Mouse (Mus musculus) monocyte, adult 2 months (primary cell): Measurements from ENCODE around the gene Gm5105.

ENCODE experiments used
- DNase-seq, 2 experiments: peaks; one replicate each; pipeline ENCODE4 v3.0.0; 2022; ENCODE audit warnings: low spot score in 2 of 2, low read depth in 1 of 2

The Gm5105 gene

DNA sequence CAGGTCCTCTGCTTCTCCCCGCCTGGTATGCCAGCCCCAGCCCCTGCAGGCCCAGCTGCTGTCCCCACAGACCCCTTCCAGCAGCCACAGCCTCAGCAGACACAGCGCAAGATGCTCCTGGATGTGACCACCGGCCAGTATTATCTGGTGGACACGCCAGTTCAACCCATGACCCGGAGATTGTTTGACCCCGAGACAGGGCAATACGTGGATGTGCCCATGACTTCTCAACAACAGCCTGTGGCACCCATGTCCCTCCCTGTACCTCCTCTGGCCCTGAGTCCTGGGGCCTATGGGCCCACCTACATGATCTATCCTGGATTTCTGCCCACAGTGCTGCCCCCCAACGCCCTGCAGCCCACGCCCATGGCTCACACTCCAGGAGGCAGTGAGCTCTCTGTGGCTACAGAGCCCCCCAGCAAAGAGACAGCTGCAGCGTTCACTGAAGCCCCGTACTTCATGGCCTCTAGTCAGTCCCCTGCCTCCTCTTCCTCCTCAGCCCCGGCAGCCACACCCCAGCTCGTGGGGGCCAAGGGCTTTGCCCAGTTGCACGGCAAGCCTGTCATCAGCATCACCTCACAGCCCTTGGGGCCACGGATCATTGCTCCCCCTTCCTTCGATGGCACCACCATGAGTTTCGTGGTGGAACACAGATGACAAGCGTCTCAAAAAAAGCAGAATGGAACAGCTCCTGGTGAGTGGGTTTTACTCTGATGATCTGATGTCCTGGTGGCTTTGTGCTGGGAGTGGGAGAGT, 2.7 kb upstream of the Gm5105 start:
- DNase-seq = no peak

DNA sequence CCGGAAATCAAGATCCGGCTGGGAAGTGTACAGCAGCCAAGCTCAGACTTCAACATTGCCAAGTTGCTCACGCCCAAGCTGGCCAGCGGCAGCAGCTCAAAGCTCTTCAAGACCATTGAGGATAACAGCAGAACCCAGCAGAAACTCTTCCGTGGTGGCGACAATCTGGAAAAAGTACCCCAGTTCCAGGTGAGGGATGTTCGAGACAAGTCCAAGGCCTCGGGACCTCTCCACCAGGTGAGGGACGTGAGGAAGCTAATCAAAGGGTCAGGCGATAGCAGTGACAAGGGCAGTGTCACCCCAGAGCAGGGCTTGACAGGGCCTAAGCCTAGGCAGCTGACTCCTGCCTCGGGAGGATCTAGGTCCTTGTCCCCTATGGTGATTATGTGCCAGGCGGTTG, 915 bp upstream of the Gm5105 start:
- no peak for DNase-seq

DNA sequence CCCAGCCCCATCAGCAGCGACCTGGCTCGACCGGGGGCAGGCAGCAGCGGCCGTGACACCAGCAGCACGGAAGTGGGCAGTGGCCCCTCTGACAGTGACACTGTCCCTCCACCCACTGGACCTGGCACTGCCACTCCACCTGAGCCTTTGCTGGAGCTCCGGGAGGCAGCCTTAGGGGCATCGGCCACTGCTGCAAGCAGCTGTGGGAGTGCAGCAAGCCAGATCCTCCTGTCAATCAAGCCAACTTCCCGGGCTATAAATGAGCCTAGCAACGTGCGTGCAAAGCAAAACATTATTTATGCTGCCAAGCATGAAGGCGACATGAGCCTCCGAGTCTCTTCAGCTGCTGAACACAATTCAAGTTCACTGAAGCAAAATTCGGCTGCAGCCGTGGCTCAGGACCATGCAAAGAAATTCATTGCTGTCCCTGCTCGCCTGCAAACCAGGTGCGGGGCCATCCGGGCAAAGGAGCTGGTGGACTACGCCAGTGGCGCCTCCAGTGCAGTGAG, 786 bp downstream of the Gm5105 start:
- DNase-seq = no peak

DNA sequence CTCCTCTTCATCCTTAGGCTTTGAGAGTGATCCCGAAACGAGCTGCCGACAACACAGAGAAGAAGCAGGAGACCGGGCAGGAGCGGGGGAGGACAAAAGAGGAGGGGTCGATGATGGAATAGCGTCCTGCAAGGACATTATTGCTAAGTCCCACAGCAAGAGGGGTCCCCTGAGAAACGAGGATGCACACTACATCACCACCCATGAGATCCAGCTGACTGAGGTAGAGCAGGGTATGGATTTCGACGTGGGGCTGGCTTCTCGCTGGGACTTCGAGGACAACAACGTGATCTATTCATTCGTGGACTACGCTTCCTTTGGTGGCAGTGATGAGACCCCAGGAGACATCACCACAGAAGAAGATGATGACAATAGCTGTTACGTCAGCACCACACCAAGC, 1.3 kb downstream of the Gm5105 start:
- DNase-seq = no peak

DNA sequence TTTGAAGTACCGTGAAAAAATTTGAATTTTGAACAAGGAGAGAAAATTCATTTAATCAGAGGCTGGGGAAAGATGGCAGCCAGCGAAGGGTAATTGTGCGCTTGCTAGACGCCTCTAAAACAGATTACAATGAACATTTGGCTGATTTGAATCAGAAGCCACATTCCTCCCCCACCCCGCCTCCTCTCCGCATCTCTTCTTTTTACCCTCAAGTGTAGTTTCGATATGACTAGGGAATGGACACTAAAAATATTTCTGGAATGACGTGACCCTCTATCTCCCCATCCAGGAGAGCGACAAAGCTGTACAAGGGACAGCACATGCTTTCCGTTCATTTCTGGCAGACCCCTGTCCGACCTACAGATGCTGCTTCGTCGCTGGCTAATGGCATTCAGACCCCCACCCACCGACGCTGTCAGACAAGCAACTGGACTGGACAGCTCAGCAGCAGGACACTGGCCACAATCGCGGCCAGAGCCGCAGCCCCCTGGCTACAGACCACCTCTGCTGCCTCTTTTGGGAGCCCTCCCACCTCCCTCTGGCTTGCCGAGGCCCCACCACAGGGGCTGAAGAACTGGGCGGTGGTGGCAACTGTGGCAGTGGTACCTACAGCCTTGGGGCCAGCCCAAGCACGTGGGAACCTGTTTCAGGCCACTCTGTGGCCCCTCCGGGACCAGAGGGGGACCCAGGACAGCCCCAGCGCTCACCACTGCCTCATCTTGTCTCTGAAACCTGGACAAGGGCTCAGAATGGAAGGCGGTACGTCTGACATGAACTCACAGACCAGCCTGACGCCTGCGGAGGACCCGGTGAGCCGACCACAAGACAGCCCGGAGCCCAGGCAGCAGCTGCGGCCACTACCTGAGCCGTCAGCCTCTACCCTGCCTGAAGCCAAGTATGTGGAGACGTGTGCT, 2.2 kb downstream of the Gm5105 start, which contains the start of gene 1110002E22Rik:
1110002E22Rik (plus strand) TSS at position 321 of the 914 bp plus-strand sequence.
- DNase-seq = no peak

DNA sequence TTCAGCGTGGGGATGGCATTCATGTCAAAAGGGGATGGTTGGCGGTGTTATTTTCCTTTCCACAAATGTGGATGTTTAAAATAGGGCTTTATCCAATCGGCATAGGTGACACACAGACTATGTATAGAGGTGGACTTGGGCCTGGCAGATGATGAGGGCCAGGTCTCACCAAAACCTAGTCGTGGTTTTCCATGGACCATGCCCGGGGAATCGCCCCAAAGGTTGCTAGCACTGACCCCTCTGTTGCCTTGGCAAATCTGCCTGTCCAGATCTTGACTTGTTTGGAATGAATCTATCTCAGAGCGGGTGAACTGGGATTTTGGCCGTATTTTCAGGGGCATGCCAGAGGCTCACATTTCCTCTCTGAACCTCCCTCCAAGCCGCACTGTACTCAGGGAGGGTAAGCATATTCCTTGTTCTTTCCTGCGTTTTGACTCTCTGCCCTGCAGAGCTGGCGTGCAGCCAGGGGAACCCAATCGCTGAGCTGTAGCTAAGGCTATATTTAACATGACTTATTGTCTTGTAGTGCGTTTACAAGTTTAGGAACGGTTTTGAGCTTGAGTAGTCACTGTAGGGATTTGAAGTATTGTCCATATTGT, 3.4 kb downstream of the Gm5105 start:
- DNase-seq = no peak

DNA sequence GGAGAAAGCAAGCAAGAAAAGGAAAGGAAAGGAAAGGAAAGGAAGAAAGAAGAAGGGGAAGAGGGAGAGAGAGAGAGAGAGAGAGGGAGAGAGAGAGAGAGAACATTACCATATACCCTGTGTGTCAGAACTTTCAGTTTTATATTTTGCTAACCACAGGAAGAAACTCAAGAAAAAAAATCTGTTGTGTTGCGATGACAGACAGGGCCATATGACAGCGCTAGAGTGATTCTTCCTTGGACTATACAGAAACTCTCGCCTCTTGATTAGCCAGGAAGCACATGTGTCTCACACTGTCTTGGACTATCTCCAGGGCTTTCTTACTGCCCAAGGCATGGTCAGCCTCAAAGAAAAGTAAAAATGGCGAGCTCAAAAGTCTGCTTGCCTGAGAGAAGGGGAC, 4.5 kb downstream of the Gm5105 start:
- DNase-seq = no peak

DNA sequence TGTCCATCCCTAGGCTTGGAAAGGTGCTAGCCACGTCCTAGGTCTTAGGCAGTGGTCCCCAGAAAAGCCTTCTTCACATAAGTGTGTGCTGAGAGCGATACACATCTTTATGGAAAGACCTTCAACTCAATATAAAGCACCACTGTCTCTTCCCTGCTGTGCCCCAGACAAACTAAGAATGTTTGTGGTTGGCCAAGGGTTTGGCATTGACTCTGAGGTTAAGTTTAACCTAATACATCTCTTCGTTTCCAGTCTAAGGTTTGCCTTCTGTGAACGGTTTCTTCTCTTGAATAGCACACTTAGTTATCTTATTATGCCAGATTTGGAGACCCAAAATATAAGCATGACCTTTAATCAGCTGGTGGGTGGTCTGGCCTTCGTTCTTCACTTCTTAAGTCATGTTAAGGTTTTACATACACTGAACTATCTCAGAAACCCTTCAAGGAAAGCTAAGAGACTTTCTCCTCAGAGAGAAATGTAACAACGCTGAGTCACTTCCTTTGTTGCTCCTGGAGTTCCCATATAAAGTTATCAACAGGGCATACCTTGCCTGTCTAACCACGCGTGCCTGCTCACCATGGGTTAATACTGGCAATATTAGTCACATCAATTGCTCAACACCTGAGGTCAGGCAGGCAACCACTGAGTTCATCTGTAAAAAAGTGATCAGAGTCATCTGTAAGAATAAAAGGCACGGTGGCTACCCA, 5.8 kb downstream of the Gm5105 start:
- no peak for DNase-seq

DNA sequence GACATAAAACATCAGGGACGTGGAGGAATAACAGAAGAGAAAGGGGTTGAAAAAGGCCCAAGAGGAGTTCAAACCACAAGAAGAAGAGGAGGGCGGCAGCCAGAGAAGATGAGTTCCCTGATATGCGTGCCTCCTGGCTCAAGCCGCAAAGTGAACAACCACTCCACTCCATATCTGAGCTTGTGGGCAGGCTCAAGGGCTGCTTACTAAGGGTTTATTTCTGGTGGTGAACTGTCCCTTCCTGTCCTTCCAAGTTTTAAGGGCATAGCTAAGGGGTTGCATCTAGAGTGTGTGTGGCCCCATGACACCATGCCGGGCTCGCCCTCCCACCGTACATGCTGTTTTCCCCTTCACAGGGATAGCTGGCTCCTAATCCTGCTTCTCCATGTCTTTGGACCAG, 6.8 kb downstream of the Gm5105 start:
- DNase-seq = no peak

DNA sequence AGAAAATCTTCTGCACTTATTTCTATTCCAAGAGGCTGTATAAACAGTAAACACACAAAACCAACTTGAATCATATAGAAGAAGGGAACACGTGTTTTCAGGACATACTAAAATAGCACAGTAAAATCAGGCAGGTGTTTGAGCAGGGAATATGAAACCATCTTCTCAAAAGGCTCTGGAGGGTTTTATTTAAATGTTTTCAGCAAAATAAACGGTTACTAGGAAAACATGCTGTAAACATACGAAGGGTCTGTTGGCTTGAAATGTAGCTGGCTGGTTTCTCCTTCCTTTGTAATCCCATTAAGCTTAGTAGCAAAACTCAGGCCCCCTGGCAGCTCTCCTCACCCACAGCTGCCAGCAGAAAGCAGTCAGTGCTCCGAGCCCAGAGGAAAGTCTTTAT, 9.0 kb downstream of the Gm5105 start:
- no peak for DNase-seq

DNA sequence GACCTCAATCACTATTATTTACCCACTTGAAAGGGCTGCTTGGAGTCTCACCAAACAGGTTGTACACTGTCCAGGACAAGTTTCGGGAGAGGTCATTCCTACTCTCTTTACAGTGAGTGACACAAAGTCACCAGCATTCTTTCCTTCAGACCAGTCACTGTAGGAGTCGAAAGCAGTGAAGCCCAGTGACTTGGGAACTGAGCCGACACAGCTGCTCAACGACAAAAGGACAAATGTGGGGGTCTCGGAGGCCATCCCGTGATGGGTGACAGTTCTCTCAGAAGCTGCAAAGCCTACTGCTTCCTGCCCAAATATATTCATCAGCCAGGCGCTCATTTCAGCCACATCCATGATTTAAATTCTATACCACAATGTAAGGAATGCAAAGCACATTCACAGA, 10.2 kb downstream of the Gm5105 start:
- no peak for DNase-seq

DNA sequence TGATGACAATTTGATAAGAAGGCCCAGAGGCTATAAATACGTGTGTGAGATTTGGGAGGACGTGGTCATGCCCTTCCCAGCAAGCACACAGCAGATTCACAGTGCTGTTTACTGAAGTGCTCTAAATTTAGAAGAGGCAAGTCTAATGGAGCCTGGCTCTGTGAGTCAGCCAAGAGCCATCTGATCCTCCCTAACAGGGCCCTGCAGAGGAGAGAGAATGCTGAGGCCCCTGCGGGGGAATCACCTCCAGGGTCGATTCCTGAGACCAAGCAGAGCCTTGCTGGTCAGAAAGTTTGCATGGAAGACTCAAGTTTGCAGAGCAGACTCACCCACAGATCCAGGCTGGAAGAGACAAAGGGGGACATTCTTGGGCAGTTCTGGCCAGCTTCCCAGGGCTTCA, 13.2 kb downstream of the Gm5105 start:
- no peak for DNase-seq

DNA sequence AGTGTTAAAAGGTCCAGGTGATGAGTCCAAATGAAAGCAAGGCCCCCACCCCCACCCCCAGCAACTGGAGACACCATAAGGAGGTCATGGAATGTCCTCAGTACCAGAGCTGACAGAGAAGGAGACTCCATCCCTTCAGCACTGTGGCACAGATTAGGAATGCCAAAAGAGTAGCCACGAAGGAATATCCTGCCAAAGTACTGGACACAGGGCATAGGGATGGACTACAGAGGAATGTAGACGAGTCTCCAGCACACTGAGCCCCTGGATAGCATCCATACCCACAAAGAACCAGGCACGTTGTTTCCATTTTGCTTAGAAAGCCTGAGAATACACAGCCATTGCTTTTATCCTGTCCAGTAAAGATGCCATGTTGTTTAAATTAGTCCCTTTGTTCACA, 15.8 kb downstream of the Gm5105 start:
- no peak for DNase-seq

DNA sequence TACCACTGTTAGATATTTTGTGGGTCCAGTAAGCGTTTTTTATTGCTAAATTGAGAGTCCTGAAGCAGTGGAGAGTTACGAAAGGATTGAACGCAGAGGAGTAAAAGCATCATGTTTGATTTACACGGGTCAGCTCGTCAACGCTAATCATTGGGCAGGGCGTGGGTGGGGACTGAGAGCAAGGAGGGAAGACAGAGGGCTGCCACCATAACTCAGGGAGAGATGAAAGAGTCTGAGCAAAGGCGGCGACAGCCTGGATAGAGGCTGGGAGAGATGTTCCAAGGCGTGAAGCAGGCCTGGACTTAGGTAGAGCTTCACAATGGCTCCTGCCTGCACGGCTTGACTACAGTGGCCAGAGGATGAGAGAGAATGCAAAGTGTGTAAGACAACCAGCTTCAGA, 16.4 kb downstream of the Gm5105 start:
- no peak for DNase-seq

DNA sequence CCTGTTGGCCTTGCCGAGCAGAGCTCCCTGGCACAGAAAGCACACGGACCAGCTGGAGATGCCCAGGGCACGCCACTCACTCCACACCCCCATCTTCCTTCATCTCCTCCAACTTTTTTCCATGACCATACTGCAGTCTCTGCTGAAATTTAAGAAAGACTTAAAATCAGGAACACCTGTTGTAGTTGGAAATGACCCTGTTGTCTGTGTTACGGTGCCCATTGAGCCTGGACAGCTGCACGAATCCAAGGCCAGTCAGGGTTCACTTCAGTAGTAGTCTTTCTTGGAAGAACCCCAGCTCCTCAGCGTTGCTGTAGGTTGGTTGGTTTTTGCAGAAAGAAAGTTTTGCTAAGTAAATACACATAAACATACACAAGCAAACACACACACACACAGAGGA, 17.6 kb downstream of the Gm5105 start:
- no peak for DNase-seq

DNA sequence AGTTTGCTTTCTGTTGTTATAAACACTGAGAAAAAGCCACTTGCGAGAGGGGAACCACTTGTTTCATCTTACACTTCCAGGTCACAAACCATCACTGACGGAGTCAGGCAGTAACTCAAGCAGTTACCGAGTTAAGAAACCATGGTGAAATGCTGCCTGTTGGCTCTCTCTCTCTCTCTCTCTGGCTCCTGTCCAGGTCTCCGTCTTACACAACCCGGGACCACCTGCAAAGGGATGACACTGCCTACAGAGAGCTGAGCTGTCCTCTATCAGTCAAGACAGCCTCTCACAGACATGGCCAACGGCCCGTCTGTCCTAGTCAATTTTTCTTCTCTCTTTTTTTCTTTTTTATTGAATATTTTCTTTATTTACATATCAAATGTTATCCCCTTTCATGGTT, 23.9 kb downstream of the Gm5105 start:
- no peak for DNase-seq

DNA sequence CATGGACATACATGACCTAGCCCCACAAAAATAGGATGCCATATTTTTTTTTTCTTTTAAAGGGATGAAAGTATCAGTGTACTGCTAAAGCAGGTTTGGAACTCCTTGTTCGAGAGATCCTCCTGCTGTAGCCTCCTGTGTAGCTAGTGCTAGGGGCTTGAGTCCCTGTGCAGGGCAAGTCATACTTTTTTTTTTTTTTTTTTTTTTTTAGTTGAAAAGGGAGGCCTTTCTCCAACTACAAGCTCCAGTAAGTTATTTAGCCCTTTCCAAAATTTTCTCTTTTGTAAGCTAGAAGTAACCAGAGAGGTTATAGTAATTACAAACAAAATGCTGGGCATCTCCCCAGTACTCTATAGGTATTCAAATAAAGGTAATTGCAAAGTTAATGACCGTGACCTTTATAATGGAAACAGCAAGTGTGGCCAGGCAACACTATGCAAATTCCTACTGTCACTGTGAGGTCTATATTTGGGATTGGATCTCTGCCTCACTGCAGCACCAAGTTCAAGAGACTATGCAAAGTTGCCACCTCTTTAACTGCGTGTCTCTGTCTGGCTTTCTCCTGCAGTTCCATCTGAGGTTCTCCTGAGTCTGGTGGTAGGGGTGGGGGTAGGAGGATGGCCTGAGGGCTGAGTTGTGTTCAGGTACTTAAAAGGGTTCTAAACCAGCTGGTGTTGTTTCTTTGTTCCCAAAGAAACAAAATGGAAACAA, 25.4 kb downstream of the Gm5105 start:
- no peak for DNase-seq

DNA sequence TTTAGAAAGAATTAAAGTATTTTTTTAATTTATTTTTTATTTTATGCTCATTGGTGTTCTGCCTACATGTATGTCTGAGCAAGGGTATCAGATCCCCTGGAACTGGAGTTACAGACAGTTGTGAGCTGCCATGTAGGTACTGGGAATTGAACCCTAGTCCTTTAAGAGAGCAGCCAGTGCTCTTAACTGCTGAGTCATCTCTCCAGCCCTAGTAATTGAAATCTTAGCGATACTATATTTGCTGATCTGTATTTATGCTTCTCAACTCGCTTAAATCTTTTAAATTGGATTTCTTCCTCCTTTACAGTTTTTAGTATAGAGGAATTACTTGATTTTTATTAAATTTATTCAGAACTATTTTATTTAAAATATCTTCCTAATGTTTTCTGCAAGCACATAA, 26.2 kb downstream of the Gm5105 start:
- DNase-seq = no peak

DNA sequence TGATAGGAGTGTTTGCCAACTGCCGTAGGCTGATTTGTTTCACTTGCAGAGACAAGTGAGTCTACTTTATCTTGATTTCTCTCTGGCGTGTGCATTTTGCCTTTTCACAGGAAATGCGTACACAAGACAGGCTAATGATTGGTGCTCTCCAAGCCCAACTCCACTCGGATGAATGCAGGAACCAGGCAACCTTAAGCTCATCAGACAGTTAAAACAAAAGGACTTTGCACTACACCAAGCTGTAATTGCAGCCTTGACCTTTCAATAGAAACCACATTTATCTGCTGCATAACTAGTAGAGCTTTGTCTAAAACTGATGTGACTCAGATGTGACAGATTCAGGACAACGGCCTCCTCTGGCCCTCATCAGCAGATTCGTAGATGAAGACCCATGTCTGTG, 33.2 kb downstream of the Gm5105 start:
- no peak for DNase-seq

DNA sequence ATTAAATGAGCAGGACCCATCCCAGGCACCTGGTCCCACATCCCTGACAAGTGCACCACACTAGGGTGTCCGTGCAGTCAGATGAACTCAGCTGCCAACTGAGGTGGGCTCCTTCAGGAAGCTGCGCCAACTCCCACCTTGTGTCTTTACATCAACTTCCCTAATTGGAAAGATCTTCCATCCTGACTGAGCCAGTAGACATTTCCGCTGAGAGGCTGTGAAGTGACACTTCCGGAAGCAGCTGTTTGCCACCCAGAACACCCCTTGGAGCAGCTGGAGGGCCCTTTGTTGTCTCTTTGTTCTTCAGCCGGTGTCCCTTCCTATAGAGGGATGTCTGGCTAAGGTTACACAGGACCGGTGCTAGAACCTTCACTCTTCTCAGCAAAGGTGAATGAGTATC, 36.6 kb downstream of the Gm5105 start:
- DNase-seq = no peak

DNA sequence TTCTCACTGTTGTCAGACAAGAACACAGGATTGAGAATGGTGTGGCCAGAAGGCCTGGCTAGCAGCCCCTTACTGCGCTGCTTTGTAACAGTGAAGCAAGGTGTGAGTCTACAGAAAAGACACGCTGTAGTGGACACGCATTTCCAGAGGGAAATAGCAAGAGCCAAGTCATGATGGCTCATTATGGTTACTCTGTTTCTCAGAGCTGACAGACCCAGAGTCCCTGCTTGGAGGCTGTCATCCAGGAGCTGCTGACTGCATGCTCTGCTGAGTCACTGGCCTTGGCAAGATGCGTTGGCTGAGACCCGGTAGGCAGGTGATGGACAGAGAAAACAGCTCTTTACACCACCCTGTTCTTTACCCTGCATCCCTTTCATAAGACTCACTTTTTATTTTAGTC, 37.8 kb downstream of the Gm5105 start:
- DNase-seq = no peak
